Mouse (Mus musculus) bone marrow macrophage, adult 2 months (primary cell): ENCODE measurements at regions not wholly inside any gene's neighbourhood (a gene's known extent, or its start where the extent isn't known, plus 50 kb on each side); places are given as distances from the start of the nearest gene placed in this dataset.

Experiments
- CTCF ChIP-seq: IDR thresholded peaks from 2 replicates; pipeline ENCODE4 v1.5.1; 2012; ENCODE audit warnings: low read depth, mild to moderate bottlenecking, low read length, moderate library complexity
- POLR2A ChIP-seq: IDR thresholded peaks from 2 replicates; pipeline ENCODE4 v1.6.1; 2012; ENCODE audit warnings: mild to moderate bottlenecking, low read depth, low read length, borderline replicate concordance

GRCm38 (mm10) chr11:18296194-18297125 lies 342.8 kb upstream of the Etaa1 start:
- no peak for TF ChIP-seq CTCF
- TF ChIP-seq POLR2A, result no peak
